Mouse (Mus musculus): ENCODE data around the gene Cfap206. TPM values are rescaled to one million over a fixed set of nuclear protein-coding genes. Genes with fewer than 3 reads are reported as not detected.
"Not testable (repeated sequence)": the region's sequence is repeated elsewhere in the genome, so short reads cannot be mapped to it uniquely, and the experiment has no call there.

Gene Cfap206
- 1 to 10 TPM in 1 of 2 experiments, under 1 TPM in 1; 0.75 to 1.5 TPM for total RNA-seq (2021)

GRCm38 (mm10) chr4:34729851-34730341 lies at the start of gene Cfap206:
Gene Cfap206, minus strand, starts transcription at chr4:34730206.
- DNase-seq (ENCODE audit: extremely low spot score in 1 of 2, low spot score in 1 of 2): peak; percentile 10 to 49

- DNase-seq (ENCODE audit: extremely low spot score in 1 of 2, low spot score in 1 of 2): peak; percentile 80 to 96
Observed at GRCm38 (mm10) chr4:34777677-34778527, 47.9 kb upstream of the Cfap206 start, which contains the start of gene Smim8. Gene Smim8, minus strand, starts transcription at chr4:34778423.

DNA sequence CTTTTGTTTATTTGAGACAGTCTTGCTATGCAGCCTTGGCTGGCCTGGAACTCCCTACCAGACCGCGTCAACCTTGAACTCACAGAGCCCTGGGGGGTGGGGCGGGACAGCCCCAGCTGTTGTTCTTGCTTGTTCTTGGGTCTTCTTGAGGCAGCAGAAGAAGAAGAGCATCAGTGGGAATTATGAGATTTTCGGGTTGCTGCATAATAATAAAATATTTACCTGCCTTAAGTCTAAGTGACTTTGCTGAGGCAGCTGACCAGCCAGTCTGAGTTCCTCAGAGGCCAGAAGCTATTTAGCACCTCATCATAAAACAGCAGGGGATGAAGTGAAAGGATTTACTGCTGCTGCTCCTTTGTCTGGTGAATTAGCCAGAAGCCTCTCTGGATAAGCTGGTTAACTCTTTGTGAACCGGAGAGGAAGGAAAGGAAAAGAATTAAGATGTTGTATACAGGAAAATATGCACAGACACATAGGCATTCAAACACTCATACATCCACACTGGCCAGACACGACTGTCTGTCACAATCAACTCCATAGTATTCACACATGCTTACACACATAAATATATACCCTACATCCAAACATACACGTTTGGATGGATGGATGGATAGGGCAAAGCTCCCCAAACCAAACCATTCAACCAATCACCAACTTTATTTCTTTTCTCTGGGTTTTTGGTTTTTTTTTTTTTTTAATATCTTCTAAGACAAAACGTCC lies 41.8 kb upstream of the Cfap206 start:
- no peak for DNase-seq (ENCODE audit: extremely low spot score in 1 of 2, low spot score in 1 of 2)

GRCm38 (mm10) chr4:34756163-34756562 lies 26.2 kb upstream of the Cfap206 start, which contains the start of gene Gm136:
Gene Gm136, minus strand, starts transcription at chr4:34756263.
- DNase-seq (ENCODE audit: extremely low spot score in 1 of 2, low spot score in 1 of 2): no peak

DNA sequence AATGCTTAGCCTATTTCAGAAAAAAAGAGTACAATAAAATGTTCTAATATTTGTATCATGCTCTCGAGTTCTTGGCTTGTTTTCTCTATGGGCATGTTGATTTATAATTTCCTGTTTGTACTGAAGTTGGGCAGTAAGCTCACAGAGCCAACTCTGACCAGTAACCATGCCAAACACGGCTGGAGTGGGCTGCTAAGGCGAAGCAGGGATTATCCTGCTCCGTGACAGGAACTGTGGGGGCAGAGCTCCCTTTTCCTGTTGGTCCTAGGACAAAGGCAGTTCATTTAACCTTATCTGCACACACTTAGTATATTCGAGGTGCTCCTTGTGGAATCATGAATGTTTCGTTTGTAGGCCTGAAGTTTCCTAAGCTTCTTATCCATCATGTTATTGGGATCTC lies 19.2 kb upstream of the Cfap206 start:
- DNase-seq (ENCODE audit: extremely low spot score in 1 of 2, low spot score in 1 of 2): no peak

- DNase-seq (ENCODE audit: extremely low spot score in 1 of 2, low spot score in 1 of 2): no peak
Observed at GRCm38 (mm10) chr4:34734461-34734860, 4.5 kb upstream of the Cfap206 start.

DNA sequence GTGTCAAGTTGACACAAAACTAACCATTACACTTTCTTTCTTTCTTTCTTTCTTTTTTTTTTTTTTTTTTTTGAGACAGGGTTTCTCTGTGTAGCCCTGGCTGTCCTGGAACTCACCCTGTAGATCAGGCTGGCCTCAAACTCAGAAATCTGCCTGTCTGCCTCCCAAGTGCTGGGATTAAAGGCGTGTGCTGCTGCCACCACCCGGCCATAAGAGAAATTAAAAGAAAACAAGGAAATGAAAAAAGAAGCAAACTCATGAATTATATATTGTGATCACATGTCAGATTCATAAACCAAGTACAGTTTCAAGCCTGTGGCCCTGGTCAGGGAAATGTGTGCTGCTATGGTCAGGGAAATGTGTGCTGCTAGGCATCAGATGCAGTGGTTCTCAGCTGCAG lies 3.4 kb upstream of the Cfap206 start:
- not testable (repeated sequence) for DNase-seq (ENCODE audit: extremely low spot score in 1 of 2, low spot score in 1 of 2)

- not testable (repeated sequence) for DNase-seq (ENCODE audit: extremely low spot score in 1 of 2, low spot score in 1 of 2)
Observed at GRCm38 (mm10) chr4:34725710-34726109, 4.3 kb downstream of the Cfap206 start.

GRCm38 (mm10) chr4:34724306-34724705 lies 5.7 kb downstream of the Cfap206 start:
- no peak for DNase-seq (ENCODE audit: extremely low spot score in 1 of 2, low spot score in 1 of 2)

DNA sequence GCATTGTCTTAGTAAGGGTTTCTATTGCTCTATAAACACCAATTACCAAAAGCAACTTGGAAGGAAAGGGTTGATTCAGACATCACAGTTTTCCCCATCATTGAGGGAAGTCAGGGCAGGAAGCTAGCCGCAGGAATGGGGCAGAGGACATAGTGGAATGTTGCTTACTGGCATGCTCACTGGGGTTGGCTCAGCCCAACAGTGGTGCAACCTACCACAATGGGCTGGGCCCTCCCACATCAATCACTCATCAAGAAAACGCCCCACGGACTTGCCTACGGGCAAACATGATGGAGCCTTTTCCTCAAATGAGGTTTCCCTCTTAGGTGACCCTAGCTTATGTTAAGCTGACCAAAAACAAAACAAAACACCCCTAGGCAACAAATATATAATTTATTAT lies 6.8 kb downstream of the Cfap206 start:
- no peak for DNase-seq (ENCODE audit: extremely low spot score in 1 of 2, low spot score in 1 of 2)

DNA sequence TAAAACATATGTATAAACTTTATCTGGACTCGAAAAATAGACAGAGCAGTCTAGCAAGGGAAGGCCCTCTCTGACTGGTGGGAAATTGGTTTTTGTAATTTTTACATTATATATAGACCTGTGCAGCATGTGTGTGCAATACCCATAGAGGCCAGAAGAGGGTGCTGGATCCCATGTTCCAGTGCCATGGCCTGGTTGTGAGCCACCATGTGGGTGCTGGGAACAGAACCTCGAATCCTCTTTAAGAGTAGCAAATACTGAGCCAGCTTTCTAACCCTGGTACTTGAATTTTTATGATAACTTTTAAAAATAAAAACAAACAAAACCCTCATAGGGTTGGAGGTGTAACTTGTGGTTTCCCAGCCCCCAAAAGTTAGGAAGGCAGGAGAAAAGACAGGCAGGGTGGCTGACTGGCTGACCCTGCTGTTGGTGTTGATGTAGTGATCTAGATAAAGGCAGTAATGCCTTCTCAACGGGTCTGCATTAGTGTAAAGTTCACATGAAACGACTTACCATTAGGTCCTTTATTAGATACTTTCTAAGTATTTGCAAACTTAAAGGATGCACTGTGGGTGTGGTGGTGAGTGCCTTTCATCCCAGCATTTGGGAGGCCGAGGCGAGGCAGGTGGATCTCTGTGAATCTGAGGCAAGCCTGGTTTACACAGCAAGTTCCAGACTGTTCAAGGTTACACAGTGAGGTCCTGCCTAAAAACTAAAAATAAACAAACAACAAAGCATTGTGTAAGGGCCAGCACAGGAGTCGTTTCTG lies 9.7 kb downstream of the Cfap206 start:
- DNase-seq (ENCODE audit: extremely low spot score in 1 of 2, low spot score in 1 of 2): no peak

GRCm38 (mm10) chr4:34719421-34719820 lies 10.6 kb downstream of the Cfap206 start:
- no peak for DNase-seq (ENCODE audit: extremely low spot score in 1 of 2, low spot score in 1 of 2)

DNA sequence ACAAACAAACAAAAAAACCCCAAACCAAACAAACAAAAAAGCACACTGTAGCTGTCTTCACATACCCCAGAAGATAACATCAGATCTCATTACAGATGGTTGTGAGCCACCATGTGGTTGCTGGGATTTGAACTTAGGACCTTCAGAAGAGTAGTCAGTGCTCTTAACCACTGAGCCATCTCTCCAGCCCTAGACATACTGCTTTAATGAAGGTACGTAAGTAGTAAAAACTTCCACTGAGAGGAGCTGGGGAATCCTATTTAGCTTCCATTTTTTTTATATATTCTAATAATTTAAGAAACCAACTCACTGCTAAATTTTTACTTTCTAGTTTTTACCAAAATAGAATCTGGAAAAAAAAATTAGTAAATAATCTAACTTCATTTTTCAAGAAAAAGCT lies 14.9 kb downstream of the Cfap206 start:
- no peak for DNase-seq (ENCODE audit: extremely low spot score in 1 of 2, low spot score in 1 of 2)

GRCm38 (mm10) chr4:34708127-34708526 lies 21.9 kb downstream of the Cfap206 start:
- no peak for DNase-seq (ENCODE audit: extremely low spot score in 1 of 2, low spot score in 1 of 2)

DNA sequence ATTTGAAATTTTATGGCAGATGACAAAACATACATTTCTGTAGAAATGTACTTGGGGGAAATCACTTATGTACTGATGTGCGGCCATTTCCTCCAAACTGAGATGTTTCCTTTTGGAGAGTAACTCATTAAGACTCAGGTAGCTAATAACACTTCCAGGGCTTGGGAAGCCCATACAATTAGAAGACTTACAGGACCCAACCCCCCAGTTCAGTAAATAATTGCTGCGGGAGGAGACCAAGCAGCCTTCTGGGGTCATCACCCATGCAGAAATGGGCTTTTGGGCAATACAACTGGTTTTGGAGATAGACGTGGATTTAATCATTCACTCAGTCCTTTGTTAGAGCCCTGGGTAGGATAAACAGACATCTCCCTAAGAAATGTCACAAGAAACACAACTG lies 22.8 kb downstream of the Cfap206 start:
- no peak for DNase-seq (ENCODE audit: extremely low spot score in 1 of 2, low spot score in 1 of 2)

DNA sequence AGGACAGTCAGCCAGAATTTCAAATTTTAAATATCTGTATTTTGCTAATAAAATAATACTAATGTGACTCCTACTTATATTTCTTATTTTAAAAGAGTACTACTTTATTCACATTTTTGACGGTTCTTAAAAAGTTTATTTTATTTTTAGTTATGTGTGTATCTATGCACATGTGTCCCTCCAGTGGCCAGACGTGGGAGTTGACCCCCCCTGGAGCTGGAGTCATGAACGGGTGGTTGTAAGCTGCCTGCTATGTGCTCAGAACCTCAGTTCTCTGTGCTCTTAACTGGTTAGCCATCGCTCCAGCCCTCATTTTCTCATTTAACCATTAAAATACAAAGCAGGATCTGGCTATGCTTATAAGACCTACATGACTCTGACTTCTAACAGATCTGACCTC lies 27.0 kb downstream of the Cfap206 start:
- DNase-seq (ENCODE audit: extremely low spot score in 1 of 2, low spot score in 1 of 2): no peak

GRCm38 (mm10) chr4:34702231-34702630 lies 27.8 kb downstream of the Cfap206 start:
- DNase-seq (ENCODE audit: extremely low spot score in 1 of 2, low spot score in 1 of 2): no peak

- DNase-seq (ENCODE audit: extremely low spot score in 1 of 2, low spot score in 1 of 2): peak in 1 of 2 experiments; percentile 48
Observed at GRCm38 (mm10) chr4:34701528-34701927, 28.5 kb downstream of the Cfap206 start.

DNA sequence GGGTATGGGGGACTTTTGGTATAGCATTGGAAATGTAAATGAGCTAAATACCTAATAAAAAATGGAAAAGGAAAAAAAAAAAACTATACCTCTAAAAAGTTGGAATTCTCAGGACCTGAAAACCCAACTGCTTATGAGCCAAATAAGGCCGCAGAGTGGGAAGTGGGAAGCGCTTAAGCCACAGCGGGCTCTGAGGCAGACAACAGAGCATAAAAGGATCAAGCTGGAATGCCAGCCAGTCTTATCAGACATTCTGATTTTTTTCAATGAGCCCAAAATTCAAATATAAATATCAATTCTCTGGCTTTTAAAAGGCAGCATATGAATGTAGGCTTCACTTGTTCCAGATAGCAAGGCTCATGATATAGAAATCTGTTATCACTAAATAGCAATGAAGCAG lies 42.0 kb downstream of the Cfap206 start:
- DNase-seq (ENCODE audit: extremely low spot score in 1 of 2, low spot score in 1 of 2): no peak

DNA sequence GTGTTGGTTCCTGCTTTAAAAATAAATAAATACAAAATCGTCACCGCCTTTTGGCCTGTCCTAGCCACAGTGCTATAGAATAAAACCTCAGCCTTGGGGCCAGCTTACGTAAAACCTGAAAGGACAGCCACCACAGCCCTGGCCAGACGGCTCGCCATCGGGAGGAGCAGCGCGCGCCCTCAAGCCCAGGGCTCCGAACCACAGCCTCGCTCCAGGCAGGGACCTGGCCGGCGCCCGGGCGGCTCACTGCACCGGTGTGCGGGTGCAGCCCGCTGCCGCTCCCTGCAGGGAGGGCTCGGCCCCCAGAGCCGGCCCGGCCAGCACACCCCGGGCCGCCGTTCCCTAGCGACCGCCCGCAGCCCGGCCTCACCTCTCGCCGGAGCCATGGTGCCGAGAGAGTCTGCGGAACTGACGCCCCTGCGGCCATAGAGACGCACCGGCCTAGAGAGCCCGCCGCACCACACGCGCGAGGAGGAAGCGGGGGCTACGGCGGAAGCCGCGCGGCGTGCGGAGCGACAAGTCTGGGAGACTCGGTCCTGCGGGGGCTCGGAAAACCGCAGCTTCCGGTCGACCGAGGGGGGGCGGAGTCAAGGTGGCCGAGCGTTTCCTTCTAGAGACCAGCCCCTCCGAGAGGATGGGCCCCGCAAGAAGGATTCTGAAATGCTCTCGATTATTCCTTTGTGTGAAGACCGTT lies 43.0 kb downstream of the Cfap206 start, which contains the start of gene Slc35a1:
Slc35a1 (minus strand) TSS at position 565 of the 694 bp plus-strand sequence.
- peak; percentile 84 to 85 for DNase-seq (ENCODE audit: extremely low spot score in 1 of 2, low spot score in 1 of 2)
